Mouse (Mus musculus) C2C12 (cell line): ENCODE data around the gene Ccdc93.

Source experiments
- CEBPB ChIP-seq: IDR thresholded peaks from one replicate; pipeline ENCODE4 v1.6.1; 2011; ENCODE audit warnings: low read depth, mild to moderate bottlenecking, control low read depth, moderate library complexity
- CTCF ChIP-seq: IDR thresholded peaks from one replicate; pipeline ENCODE4 v1.5.1; 2011; ENCODE audit not compliant: control insufficient read depth, insufficient read depth, insufficient read length
- MAX ChIP-seq: IDR thresholded peaks from one replicate; pipeline ENCODE4 v1.6.1; 2011; ENCODE audit warnings: mild to moderate bottlenecking, control low read depth

GRCm38 (mm10) chr1:121531439-121531838, 100.6 kb downstream of the Ccdc93 start:
- TF ChIP-seq CTCF (no peak), CEBPB (no peak), MAX (no peak)
